Mouse (Mus musculus) olfactory bulb, adult 2 months (tissue): Measurements from ENCODE around the gene Lgmn. TPM values are rescaled to one million over a fixed set of nuclear protein-coding genes. Genes with fewer than 3 reads are reported as not detected.

ENCODE experiments used
- H3K27ac ChIP-seq: fragments of 200-500 bp; 2 replicates; pipeline ENCODE4 v1.5.1; 2012; ENCODE audit warnings: low read depth, low read length; ENCODE audit not compliant: insufficient read depth
- H3K4me1 ChIP-seq: fragments of 200-500 bp; 2 replicates; pipeline ENCODE4 v1.6.1; 2012; ENCODE audit warnings: low read length; ENCODE audit not compliant: control insufficient read depth, insufficient read depth
- H3K4me3 ChIP-seq: fragments of 200-500 bp; 2 replicates; pipeline ENCODE4 v1.5.1; 2012; ENCODE audit warnings: mild to moderate bottlenecking, low read depth, low read length, moderate library complexity; ENCODE audit not compliant: insufficient read depth
- CTCF ChIP-seq: fragments of 200-500 bp; IDR thresholded peaks from 2 replicates; pipeline ENCODE4 v1.5.1; 2012; ENCODE audit warnings: low read depth, mild to moderate bottlenecking, low read length, moderate library complexity; ENCODE audit not compliant: insufficient read depth
- POLR2A ChIP-seq: fragments of 200-500 bp; IDR thresholded peaks from 2 replicates; pipeline ENCODE4 v1.6.1; 2012; ENCODE audit warnings: mild to moderate bottlenecking, low read depth, low read length, moderate library complexity; ENCODE audit not compliant: insufficient read depth
- WGBS: fragments of 180-500 bp; shearing (Covaris S2); methylation state at CpG from one replicate; pipeline ENCODE4 v1.1.7; 2018; 5-methylcytosine and 5-hydroxymethylcytosine counted together
- polyA plus RNA-seq: library from polyadenylated mRNA; stranded (reverse); fragments of >200 nt; gene quantifications from 2 replicates; pipeline ENCODE4 v1.2.4, GENCODE M21; 2012; ENCODE audit warnings: low replicate concordance; ENCODE audit not compliant: missing spikeins, insufficient read depth, insufficient read length

Gene Lgmn
- polyA plus RNA-seq, 1 experiment, result not detected

GRCm38 (mm10) chr12:102438983-102439631 is 506 bp downstream of the Lgmn start:
- H3K27ac ChIP-seq, result peak overlapping the region; percentile 53
- TF ChIP-seq CTCF (no peak), POLR2A (no peak)
- peak overlapping the region; percentile 80 for H3K4me3 ChIP-seq
- H3K4me1 ChIP-seq, result peaks cover 6% of the 10 kb centered on the region
- 2% methylated on average over 20 of the region's 20 CpGs for WGBS

GRCm38 (mm10) chr12:102437952-102438351 is 1.7 kb downstream of the Lgmn start:
- H3K4me3 ChIP-seq, result no peak overlapping the region
- peaks cover 6% of the 10 kb centered on the region for H3K4me1 ChIP-seq
- WGBS, result 49% methylated on average over 5 of the region's 5 CpGs
- H3K27ac ChIP-seq, result no peak overlapping the region; the same call in 1 of the 2 replicates
- TF ChIP-seq POLR2A (no peak), CTCF (no peak)

- TF ChIP-seq CTCF, result no peak
- no peak for TF ChIP-seq POLR2A
- H3K4me1 ChIP-seq, result peaks cover 6% of the 10 kb centered on the region
- no peak overlapping the region for H3K4me3 ChIP-seq
- 59% methylated on average over 10 of the region's 10 CpGs for WGBS
- H3K27ac ChIP-seq, result no peak overlapping the region
These were observed 2.6 kb downstream of the Lgmn start for GRCm38 (mm10) chr12:102436939-102437526.

- no peak overlapping the region for H3K4me3 ChIP-seq
- TF ChIP-seq CTCF, result no peak
- TF ChIP-seq POLR2A, result no peak
- 83% methylated on average over 4 of the region's 4 CpGs for WGBS
- H3K4me1 ChIP-seq, result peaks cover 6% of the 10 kb centered on the region
- H3K27ac ChIP-seq, result no peak overlapping the region
These were observed 5.5 kb downstream of the Lgmn start for GRCm38 (mm10) chr12:102434107-102434506.

GRCm38 (mm10) chr12:102432238-102432637 is 7.4 kb downstream of the Lgmn start:
- H3K4me3 ChIP-seq, result no peak overlapping the region

GRCm38 (mm10) chr12:102430228-102430627 is 9.4 kb downstream of the Lgmn start:
- Histone ChIP-seq H3K27ac (no peak overlapping the region), H3K4me1 (no peaks in the 10 kb centered on the region), H3K4me3 (no peak overlapping the region)
- TF ChIP-seq CTCF (no peak), POLR2A (no peak)
- WGBS, result 81% methylated on average over 4 of the region's 4 CpGs

More at GRCm38 (mm10) chr12:102432238-102432637, 7.4 kb downstream of the Lgmn start:
- WGBS, result 80% methylated on average over 12 of the region's 12 CpGs
- TF ChIP-seq POLR2A (no peak), CTCF (no peak)
- no peak overlapping the region for H3K27ac ChIP-seq
- no peaks in the 10 kb centered on the region for H3K4me1 ChIP-seq

GRCm38 (mm10) chr12:102429656-102430055 is 10.0 kb downstream of the Lgmn start:
- WGBS, result 92% methylated on average over 5 of the region's 5 CpGs
- Histone ChIP-seq H3K27ac (no peak overlapping the region), H3K4me3 (no peak overlapping the region), H3K4me1 (no peaks in the 10 kb centered on the region)
- no peak for TF ChIP-seq POLR2A
- no peak for TF ChIP-seq CTCF

GRCm38 (mm10) chr12:102426285-102426684 is 13.3 kb downstream of the Lgmn start:
- H3K4me1 ChIP-seq, result peaks cover 6% of the 10 kb centered on the region
- no peak overlapping the region for H3K27ac ChIP-seq
- no peak overlapping the region for H3K4me3 ChIP-seq
- WGBS, result 91% methylated on average over 7 of the region's 7 CpGs
- no peak for TF ChIP-seq POLR2A
- TF ChIP-seq CTCF, result no peak

- TF ChIP-seq POLR2A, result no peak
- TF ChIP-seq CTCF, result no peak
These were observed 14.5 kb downstream of the Lgmn start for GRCm38 (mm10) chr12:102425048-102425578.

GRCm38 (mm10) chr12:102424456-102424855 is 15.2 kb downstream of the Lgmn start:
- WGBS, result 76% methylated on average over 2 of the region's 2 CpGs
- TF ChIP-seq POLR2A, result no peak
- TF ChIP-seq CTCF, result no peak
- H3K4me3 ChIP-seq, result no peak overlapping the region
- peaks cover 11% of the 10 kb centered on the region for H3K4me1 ChIP-seq
- no peak overlapping the region for H3K27ac ChIP-seq

More at GRCm38 (mm10) chr12:102425048-102425578, 14.5 kb downstream of the Lgmn start:
- H3K27ac ChIP-seq, result no peak overlapping the region
- no peak overlapping the region for H3K4me3 ChIP-seq
- 83% methylated on average over 4 of the region's 4 CpGs for WGBS
- peaks cover 8% of the 10 kb centered on the region for H3K4me1 ChIP-seq
